Mouse (Mus musculus): ENCODE results near the gene Rnase13.

DNA sequence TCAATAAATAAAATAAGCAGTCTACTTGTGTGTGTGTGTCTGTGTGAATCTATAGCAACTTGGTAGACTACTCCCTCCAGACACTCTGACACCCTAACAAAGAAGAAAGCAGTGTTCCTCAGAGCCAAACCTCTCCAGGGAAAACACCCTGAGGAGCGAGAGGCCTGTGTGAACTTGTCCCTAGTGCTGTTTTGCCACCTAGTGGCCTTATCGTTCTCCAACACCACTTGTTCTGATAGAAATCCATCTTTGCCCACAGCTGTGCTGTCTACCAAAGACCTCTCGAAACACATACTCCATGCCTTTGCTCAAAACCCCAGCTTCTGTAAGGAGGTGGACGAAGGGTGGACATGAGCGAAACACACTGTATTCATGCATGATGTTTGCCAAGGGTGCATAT, 8.3 kb upstream of the Rnase13 start:
- TF ChIP-seq CTCF (IDR thresholded peaks at IDR 0.05; ENCODE audit: borderline replicate concordance, control insufficient read depth, extremely low read depth, insufficient read depth, low read length, poor library complexity) (no peak), POLR2A (IDR thresholded peaks at IDR 0.05; ENCODE audit: control insufficient read depth, extremely low read depth, insufficient read depth, low read length, poor library complexity) (no peak)
